Mouse (Mus musculus) lung, postnatal 0 days (tissue): ENCODE results near the gene Pum1.

Experiments
- CTCF ChIP-seq: IDR thresholded peaks from 2 replicates; pipeline ENCODE4 v1.5.1; 2016; ENCODE audit warnings: antibody characterized with exemption, mild to moderate bottlenecking
- EP300 ChIP-seq: IDR thresholded peaks from 2 replicates; pipeline ENCODE4 v1.6.1; 2016; ENCODE audit warnings: antibody characterized with exemption, mild to moderate bottlenecking, control low read depth

DNA sequence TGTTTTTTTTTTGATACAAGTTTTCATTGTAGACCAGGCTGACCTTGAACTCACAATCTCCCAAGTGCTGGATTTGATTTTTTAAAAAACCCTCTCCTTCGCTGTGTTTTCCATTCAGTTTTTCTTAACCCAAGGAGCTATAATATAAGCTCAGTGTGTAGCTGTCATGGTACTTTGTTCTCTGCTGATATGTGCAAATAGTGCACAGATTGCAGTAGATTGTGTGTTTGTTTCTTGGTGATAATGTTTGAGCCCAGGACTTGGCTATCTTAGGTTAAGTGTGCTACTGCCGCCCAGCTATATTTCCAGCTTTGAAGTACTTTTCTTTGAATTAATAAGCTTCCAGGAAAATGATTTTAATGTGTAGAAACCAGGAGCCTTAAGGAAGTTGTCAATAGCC is 13.6 kb downstream of the Pum1 start:
- TF ChIP-seq CTCF (no peak), EP300 (no peak)
